Mouse (Mus musculus) liver, embryonic 14.5 days (tissue): ENCODE results near the gene 4930430F08Rik. TPM values are rescaled to one million over a fixed set of nuclear protein-coding genes. Genes with fewer than 3 reads are reported as not detected.
A peak's percentile ranks its signal among the peaks of the same experiment; 100 is the strongest.

Experiments used
- ATAC-seq: fragments of 200-750 bp; cut with Nextera tagmentation; 2 replicates; pipeline ENCODE4 v1.8.0; 2017; ENCODE audit warnings: moderate number of reproducible peaks, mild to moderate bottlenecking, moderate library complexity; ENCODE audit not compliant: insufficient read depth
- DNase-seq, 3 experiments: peaks; one replicate each; pipeline ENCODE4 v3.0.0-alpha.2; 2012 to 2013; ENCODE audit warnings: low read depth in 3 of 3, low spot score in 3 of 3
- H3K27ac ChIP-seq: fragments of 300-500 bp; sonication (generic); 2 replicates; pipeline ENCODE4 v1.5.1; 2014; ENCODE audit warnings: moderate library complexity, mild to moderate bottlenecking, control low read depth, inconsistent platforms
- H3K27me3 ChIP-seq: fragments of 300-500 bp; sonication (generic); 2 replicates; pipeline ENCODE4 v1.6.1; 2014; ENCODE audit warnings: mild to moderate bottlenecking, low read length, moderate library complexity; ENCODE audit not compliant: control insufficient read depth, insufficient read depth
- H3K36me3 ChIP-seq: fragments of 300-500 bp; sonication (generic); replicated peaks from 2 replicates; pipeline ENCODE4 v1.6.1; 2014; ENCODE audit warnings: low read depth; ENCODE audit not compliant: control insufficient read depth, insufficient read depth
- H3K4me1 ChIP-seq, 2 experiments: fragments of 200-500 bp in 1 of 2; fragments of 300-500 bp in 1 of 2; sonication (generic) in 1 of 2; replicated peaks; 2 replicates each; pipeline ENCODE4 v1.6.1; 2012 to 2014; ENCODE audit warnings: antibody characterized with exemption in 1 of 2, inconsistent platforms in 1 of 2, low read length in 1 of 2; ENCODE audit not compliant: control insufficient read depth in 2 of 2, insufficient read depth in 2 of 2
- H3K4me2 ChIP-seq: fragments of 300-500 bp; sonication (generic); 2 replicates; pipeline ENCODE4 v1.6.1; 2014; ENCODE audit warnings: low read depth, mild to moderate bottlenecking, control low read depth, moderate library complexity
- H3K4me3 ChIP-seq, 2 experiments: fragments of 200-500 bp in 1 of 2; fragments of 300-500 bp in 1 of 2; sonication (generic) in 1 of 2; 2 replicates each; pipeline ENCODE4 v1.5.1; 2012 to 2014; ENCODE audit warnings: low read depth in 2 of 2, low read length in 2 of 2, mild to moderate bottlenecking in 2 of 2, control low read depth in 1 of 2, inconsistent platforms in 1 of 2, moderate library complexity in 1 of 2; ENCODE audit not compliant: insufficient read depth in 1 of 2
- H3K9ac ChIP-seq: fragments of 300-500 bp; sonication (generic); replicated peaks from 2 replicates; pipeline ENCODE4 v1.6.1; 2014; ENCODE audit warnings: mild to moderate bottlenecking, control low read depth, moderate library complexity
- H3K9me3 ChIP-seq: fragments of 300-500 bp; sonication (generic); 2 replicates; pipeline ENCODE4 v1.6.1; 2016; ENCODE audit warnings: low read length, mixed read lengths; ENCODE audit not compliant: control insufficient read depth
- CTCF ChIP-seq: IDR thresholded peaks from 2 replicates; pipeline ENCODE4 v1.5.1; 2016; ENCODE audit warnings: antibody characterized with exemption, low read depth, control low read depth
- EP300 ChIP-seq: IDR thresholded peaks from 2 replicates; pipeline ENCODE4 v1.6.1; 2016; ENCODE audit warnings: antibody characterized with exemption, low read depth
- WGBS: fragments of 180-500 bp; shearing (Covaris S2); extraction: QIAGEN DNeasy Blood & Tissue Kit; methylation state at CpG from one replicate; pipeline ENCODE4 v1.1.7; 2014; ENCODE audit not compliant: insufficient replicate concordance; 5-methylcytosine and 5-hydroxymethylcytosine counted together
- polyA plus RNA-seq, 2 experiments: library from polyadenylated mRNA; depleted of rRNA in 1 of 2; stranded (reverse) in 1 of 2; unstranded in 1 of 2; fragments of >200 nt; fragmentation: Nextera tagmentation in 1 of 2; extraction: Ambion mirVana in 1 of 2; gene quantifications; 2 replicates each; pipeline versions ENCODE4 v1.2.1 to v1.2.3; 2012 to 2014

4930430F08Rik gene
- polyA plus RNA-seq, 2 experiments = 11.9 to 16.2 TPM

DNA sequence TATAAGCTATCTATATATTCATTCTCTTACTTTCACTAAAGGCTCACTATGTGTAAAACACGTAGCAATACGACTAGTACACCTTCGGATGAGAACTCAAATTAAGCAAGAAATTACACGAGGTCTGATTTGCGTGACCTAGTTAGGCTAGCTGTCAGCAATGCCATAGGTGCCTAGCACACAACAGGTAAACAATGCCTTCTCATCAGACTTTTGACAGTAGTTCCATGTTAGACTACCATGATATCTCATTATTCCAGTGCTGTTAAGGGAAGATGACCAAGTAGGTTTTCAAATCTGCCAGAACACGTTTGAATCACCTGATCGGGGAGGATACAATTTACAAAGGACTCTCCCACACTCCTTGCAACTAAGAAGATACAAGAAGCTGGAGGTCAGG, 1.7 kb downstream of the 4930430F08Rik start:
- Histone ChIP-seq H3K9ac (peak overlapping the region; percentile 58), H3K4me1 (peaks cover 6 to 13% of the 10 kb centered on the region in 2 experiments), H3K27me3 (no peaks in the 10 kb centered on the region), H3K36me3 (no peaks in the 10 kb centered on the region; the same call in 1 of the 2 replicates), H3K9me3 (no peaks in the 10 kb centered on the region), H3K27ac (peak overlapping the region; percentile 51), H3K4me3 (peak overlapping the region; percentile 77 to 85), H3K4me2 (peak overlapping the region; percentile 90)
- peak; percentile 44; the same call in 1 of the 2 replicates for ATAC-seq
- TF ChIP-seq EP300 (no peak), CTCF (no peak)
- DNase-seq = peak in 1 of 3 experiments; percentile 3
- 35% methylated on average over 7 of the region's 7 CpGs for WGBS

DNA sequence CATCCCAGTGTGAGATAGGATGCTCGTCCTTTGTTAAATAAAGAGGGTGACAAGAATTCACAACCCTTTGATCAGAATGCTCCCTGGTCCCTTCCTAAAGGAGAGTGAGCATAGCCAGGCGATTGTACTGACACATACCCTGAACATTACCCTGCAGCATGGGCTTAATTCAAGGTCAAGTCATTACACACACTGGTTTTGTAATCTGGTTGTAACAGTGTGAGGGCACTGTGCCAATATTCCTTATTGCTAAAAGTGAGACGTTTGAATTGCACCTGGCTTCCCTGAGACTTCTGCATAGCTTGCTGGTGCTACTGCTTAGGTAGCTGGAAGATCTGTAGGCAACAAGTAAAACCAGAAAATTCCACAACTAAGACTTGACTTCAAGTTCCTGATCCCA, 6.0 kb downstream of the 4930430F08Rik start:
- DNase-seq = no peak
- H3K9ac ChIP-seq = no peak overlapping the region
- no peak overlapping the region for H3K4me2 ChIP-seq
- no peak overlapping the region for H3K4me3 ChIP-seq
- peaks cover 6 to 13% of the 10 kb centered on the region in 2 experiments for H3K4me1 ChIP-seq
- WGBS = 75% methylated on average over 3 of the region's 3 CpGs
- no peaks in the 10 kb centered on the region for H3K9me3 ChIP-seq
- TF ChIP-seq CTCF = no peak
- TF ChIP-seq EP300 = no peak
- no peak for ATAC-seq
- no peak overlapping the region for H3K27ac ChIP-seq
- no peaks in the 10 kb centered on the region for H3K27me3 ChIP-seq
- H3K36me3 ChIP-seq = no peaks in the 10 kb centered on the region; the same call in 1 of the 2 replicates

DNA sequence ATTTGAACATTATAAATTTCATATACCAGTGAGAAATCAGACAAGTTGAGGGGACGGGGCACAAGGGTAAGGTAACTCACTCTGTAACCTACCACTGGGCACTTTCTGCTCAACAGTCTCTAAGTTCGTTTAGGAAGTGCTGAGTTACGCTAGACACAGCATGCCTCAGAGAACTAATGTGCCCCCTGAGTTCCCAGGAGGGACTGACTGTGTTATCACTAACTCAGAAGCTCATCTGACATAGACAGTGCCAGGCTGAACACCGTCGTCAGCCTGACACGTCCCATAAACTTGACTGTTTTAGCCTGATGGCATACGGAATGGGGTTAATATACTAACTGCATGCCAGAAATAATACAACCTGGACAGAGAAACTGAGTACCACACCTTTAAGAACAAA, 14.9 kb downstream of the 4930430F08Rik start:
- ATAC-seq (peak; percentile 49), DNase-seq (no peak)
- no peak overlapping the region for H3K4me3 ChIP-seq
- H3K36me3 ChIP-seq = peaks cover 20% of the 10 kb centered on the region
- no peaks in the 10 kb centered on the region for H3K9me3 ChIP-seq
- peak overlapping the region; percentile 47 for H3K4me2 ChIP-seq
- no peak overlapping the region for H3K9ac ChIP-seq
- 50% methylated on average over 7 of the region's 7 CpGs for WGBS
- peak overlapping the region; percentile 87 for H3K27ac ChIP-seq
- H3K27me3 ChIP-seq = no peaks in the 10 kb centered on the region
- peaks cover 19 to 24% of the 10 kb centered on the region in 2 experiments for H3K4me1 ChIP-seq
- TF ChIP-seq EP300 (no peak), CTCF (no peak)

DNA sequence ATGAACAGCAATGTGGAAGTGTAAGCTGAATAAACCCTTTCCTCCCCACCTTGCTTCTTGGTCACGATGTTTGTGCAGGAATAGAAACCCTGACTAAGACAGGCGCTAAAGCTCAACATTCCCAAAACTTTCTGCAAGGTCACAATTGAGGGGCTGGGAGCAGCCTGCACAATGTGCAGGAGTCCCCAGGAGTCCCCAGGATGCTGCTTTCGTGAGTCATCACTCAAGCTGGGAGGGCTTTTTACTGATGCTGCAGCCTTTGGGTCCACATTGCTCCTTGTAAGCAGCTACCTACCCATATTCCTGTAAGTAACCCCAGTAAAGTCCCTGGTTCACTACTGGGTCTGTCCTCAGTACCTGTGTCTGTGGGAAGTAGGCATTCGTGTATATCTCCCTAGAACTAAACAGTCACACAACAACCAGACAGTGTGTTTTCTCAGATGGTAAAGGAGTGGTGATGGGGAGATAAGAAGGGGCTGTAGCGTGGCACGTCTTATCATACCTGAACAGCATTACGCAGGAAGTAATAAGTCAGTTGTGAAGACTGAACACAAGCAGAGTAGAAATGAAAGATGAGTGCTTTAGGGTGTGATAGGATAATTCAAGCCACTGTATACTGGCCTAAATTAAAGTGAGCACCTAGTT, 15.6 kb downstream of the 4930430F08Rik start:
- DNase-seq (peak; percentile 56 to 70 (median 59)), ATAC-seq (peak; percentile 95)
- WGBS = 37% methylated on average over 7 of the region's 7 CpGs
- TF ChIP-seq EP300 = peak; percentile 93
- no peak for TF ChIP-seq CTCF
- Histone ChIP-seq H3K27me3 (no peaks in the 10 kb centered on the region), H3K27ac (peak overlapping the region; percentile 87), H3K9me3 (no peaks in the 10 kb centered on the region), H3K4me2 (peak overlapping the region; percentile 47), H3K36me3 (peaks cover 20% of the 10 kb centered on the region), H3K4me1 (peaks cover 19 to 24% of the 10 kb centered on the region in 2 experiments), H3K4me3 (no peak overlapping the region), H3K9ac (peak overlapping the region; percentile 14)

DNA sequence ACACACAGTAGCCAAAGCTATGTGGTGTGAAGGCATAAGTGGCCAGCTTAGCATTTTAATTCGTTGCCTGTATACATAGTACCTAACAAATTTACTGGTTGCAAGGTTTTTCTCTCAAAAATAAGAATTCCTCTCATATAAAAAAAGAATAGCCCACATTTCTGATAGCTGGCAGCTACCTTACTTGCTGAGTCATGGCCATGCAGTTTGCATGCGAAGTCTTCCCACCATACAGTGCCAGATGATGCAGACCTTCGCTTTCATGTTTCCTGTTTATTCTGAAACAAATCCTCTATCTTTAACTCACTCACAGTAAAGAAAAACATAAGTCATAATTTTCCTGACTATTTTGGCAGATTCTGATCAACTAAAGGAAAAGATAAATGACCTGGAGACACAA, 18.5 kb downstream of the 4930430F08Rik start:
- peak in 1 of 3 experiments; percentile 25 for DNase-seq
- Histone ChIP-seq H3K27me3 (no peaks in the 10 kb centered on the region), H3K4me3 (no peak overlapping the region), H3K4me2 (no peak overlapping the region), H3K9ac (no peak overlapping the region), H3K36me3 (peaks cover 15% of the 10 kb centered on the region), H3K9me3 (no peaks in the 10 kb centered on the region), H3K27ac (no peak overlapping the region), H3K4me1 (peaks cover 19 to 24% of the 10 kb centered on the region in 2 experiments)
- WGBS = 46% methylated on average over 3 of the region's 3 CpGs
- ATAC-seq = no peak
- TF ChIP-seq CTCF = no peak
- TF ChIP-seq EP300 = no peak
